Mouse (Mus musculus): ENCODE measurements around the gene Nifk.

- TF ChIP-seq CTCF (IDR thresholded peaks at IDR 0.05; ENCODE audit: control insufficient read depth, insufficient read depth, low read length): no peak
- TF ChIP-seq POLR2A (IDR thresholded peaks at IDR 0.05; ENCODE audit: borderline replicate concordance, control insufficient read depth, low read depth, low read length): no peak
These were observed 29.3 kb upstream of the Nifk start for GRCm38 (mm10) chr1:118292291-118292690.

All from bone marrow, adult 2 months (tissue).